Mouse (Mus musculus) ES-Bruce4 (cell line): ENCODE measurements around the gene Camkmt.

Experiments
- CTCF ChIP-seq: IDR thresholded peaks from one replicate; pipeline ENCODE4 v1.8.1; 2011; ENCODE audit warnings: low read depth, low read length
- POLR2A ChIP-seq: IDR thresholded peaks from one replicate; pipeline ENCODE4 v1.8.1; 2011; ENCODE audit warnings: low read length; ENCODE audit not compliant: insufficient read depth

GRCm38 (mm10) chr17:85382906-85383305, 292.6 kb downstream of the Camkmt start:
- no peak for TF ChIP-seq CTCF
- TF ChIP-seq POLR2A: no peak
